Mouse (Mus musculus) left cerebral cortex, postnatal 25 days (tissue): ENCODE results near the gene Lamp2. TPM values are rescaled to one million over a fixed set of nuclear protein-coding genes. Genes with fewer than 3 reads are reported as not detected.
A peak's percentile ranks its signal among the peaks of the same experiment; 100 is the strongest.
"Not testable (repeated sequence)": the region's sequence is repeated elsewhere in the genome, so short reads cannot be mapped to it uniquely, and the experiment has no call there.

Experiments
- DNase-seq, 2 experiments: peaks; one replicate each; pipeline ENCODE4 v3.0.0; 2022; ENCODE audit warnings: low spot score in 2 of 2, mixed read lengths in 1 of 2
- intact Hi-C: fragments of 180-260 bp; cut with DNase I; formaldehyde crosslinking; loops from one replicate; pipeline ENCODE4 v1.15.1; 2025
- total RNA-seq, 2 experiments: library from RNA; stranded (reverse); gene quantifications; 2 replicates each; pipeline ENCODE4 v1.2.3; 2021

Lamp2 gene
- total RNA-seq = 10 to 100 TPM; 70.0 to 76.6 TPM

DNA sequence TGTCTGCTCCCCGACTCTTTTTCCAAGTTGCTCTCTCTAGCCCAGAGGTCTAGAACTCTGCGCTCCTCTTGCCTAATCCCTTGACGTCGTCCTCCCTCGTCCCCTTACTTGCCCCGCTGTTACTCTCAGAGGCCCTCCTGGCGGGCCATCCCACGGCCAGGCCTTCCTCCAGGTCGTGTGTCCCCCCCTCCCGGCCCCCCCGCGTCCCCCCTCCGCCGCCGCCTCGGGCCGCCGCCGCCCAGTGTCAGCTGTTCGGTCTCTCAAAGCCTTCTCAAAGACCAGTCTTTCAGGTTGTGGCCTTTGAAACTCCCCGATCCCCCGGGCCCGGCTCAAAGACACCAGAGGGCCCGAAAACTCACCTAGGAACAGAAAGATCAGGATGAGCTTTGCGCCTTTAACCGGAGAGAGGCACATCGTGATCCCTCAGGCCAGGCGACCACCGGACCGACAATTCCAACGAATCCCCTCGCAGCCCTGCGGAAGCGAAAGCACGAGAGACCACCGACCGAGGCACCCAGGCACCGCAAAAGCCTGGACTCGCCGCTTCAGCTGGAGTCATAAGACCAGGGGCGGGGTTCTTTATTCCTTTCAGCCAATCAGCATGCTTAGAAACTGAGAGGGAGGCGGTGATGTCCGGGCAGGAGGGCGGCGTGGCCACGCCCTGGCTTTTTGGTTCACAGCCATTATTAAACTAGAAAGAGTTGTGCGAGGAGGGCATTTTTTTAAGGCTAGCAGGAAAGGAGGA is at the start of gene Lamp2:
Lamp2 (minus strand) TSS at position 565 of the 745 bp plus-strand sequence.
- intact Hi-C loops = loop anchor here (1.0 kb wide), 1 partner anchor 17 kb away; no protein-coding TSS in a partner anchor

GRCm38 (mm10) chrX:38504846-38505245 is 48.6 kb upstream of the Lamp2 start:
- no peak for DNase-seq
- intact Hi-C loops = no loop called here

More for the DNA sequence above, at the start of gene Lamp2:
- peak; percentile 74 to 89 for DNase-seq

DNA sequence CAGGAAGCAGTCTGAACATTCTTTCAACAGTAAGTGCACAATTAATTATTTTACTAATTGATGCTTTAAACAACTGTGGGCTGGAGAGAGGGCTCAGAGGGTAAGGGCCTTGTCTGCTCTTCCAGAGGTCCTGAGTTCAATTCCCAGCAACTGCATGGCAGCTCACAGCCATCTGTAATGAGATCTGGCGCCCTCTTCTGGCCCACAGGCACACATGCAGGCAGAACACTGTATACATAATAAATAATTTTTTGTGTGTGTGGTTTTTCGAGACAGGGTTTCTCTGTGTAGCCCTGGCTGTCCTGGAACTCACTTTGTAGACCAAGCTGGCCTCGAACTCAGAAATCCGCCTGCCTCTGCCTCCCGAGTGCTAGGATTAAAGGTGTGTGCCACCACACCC is 45.9 kb upstream of the Lamp2 start:
- DNase-seq, intact Hi-C loops: not testable (repeated sequence)

GRCm38 (mm10) chrX:38485464-38485863 is 29.2 kb upstream of the Lamp2 start:
- DNase-seq, intact Hi-C loops: not testable (repeated sequence)

DNA sequence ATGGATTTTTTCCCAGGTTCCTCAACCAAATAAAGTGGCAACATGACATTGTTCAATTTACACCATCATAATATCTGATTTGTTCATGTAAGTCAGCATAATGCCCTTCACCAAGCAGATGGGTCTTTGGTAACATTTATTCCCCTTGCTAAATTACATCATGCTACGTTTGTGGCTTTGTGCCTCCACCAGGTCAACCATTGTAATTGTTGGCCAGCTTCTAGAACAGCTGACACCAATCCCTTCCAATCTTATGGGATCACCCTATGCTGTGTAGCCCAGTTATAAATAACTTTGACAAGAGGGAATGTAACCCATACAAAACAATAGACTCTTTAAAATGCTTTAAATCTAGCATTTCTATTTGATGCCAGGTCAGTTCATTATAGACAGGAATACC is 22.3 kb upstream of the Lamp2 start:
- no peak for DNase-seq
- intact Hi-C loops = no loop called here

DNA sequence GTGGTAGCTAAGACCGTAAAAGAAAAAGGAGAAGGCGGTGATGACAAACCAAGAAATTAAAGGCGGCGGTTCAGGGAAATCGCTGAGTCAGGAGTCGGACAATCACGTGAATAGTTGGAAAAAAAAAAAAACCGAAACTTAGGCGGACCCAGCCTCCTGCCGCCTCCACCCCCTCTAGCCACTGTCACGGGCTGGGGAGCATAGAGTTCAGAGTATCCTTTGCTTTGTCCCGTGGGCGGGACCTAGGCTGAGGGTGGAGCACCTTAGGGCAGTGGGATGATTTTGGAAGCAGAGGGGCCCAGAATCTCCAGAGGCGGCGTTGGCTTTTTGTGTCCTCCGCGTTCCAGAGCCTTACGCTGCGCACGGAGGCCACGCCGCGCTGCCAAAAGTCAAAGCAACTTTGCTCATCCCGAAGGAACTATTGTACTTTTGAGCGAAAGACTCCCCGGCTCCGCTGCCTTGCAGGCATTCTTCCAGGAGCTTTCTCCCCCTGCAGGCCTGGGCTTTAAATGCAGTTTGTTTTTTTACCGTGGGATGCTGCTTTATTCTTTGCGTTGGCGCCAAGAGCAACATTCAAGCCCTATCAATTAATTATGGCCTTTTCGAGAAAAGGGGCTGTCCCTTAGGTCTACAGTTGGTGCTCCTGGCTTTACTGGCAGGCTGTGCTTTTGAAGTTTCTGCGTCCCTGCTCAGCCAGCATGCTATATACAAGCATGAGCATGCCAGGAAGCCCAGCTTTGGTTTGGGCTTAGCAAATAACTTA is 17.5 kb upstream of the Lamp2 start:
- intact Hi-C loops = loop anchor here (1.0 kb wide), 1 partner anchor 17 kb away; the partner anchor contains the start of gene Lamp2
- DNase-seq = peak; percentile 39 to 67

- intact Hi-C loops = loop anchor here (1.0 kb wide), 1 partner anchor 17 kb away; the partner anchor contains the start of gene Lamp2
Observed at GRCm38 (mm10) chrX:38473164-38473536, 16.9 kb upstream of the Lamp2 start.

GRCm38 (mm10) chrX:38466236-38466635 is 10.0 kb upstream of the Lamp2 start:
- DNase-seq = no peak
- intact Hi-C loops = no loop called here

More at GRCm38 (mm10) chrX:38473164-38473536, 16.9 kb upstream of the Lamp2 start:
- DNase-seq = peak in 1 of 2 experiments; percentile 1

DNA sequence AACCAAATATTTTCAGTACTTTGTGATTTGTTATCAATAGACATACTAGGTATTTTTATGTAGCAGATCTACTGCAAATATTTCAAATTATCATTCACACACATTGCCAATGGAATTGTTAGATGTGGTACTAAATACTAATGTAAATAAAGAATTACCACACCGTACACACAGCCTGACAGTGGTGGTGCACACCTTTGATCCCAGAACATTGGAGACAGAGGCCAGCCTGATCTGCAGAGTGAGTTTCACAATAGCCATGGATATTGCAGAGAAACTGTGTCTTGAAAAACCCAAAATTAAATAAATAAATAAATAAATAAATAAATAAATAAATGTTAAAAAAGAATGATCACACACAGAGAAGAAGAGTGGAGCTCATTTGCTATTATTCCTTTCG is 6.9 kb upstream of the Lamp2 start:
- intact Hi-C loops = no loop called here
- no peak for DNase-seq

GRCm38 (mm10) chrX:38462101-38462500 is 5.8 kb upstream of the Lamp2 start:
- no peak for DNase-seq
- intact Hi-C loops = no loop called here

DNA sequence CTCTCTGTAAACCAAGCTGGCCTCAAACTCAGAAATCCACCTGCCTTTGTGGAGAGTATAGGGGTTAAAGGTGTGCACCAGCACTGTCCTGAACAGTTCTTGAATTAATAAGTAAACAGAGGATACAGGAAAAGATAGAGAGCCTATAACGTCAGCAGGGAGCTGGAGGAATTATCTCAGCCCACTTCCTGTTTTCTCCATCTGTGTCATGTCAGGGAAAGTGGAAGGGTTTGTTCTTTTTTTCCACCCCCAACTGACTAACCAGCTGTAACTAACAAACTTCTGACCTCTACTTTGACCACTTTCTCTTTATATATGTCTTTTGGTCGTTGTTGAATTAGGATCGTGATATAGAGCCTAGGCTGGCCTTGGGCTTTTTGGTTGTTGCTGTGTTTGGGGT is 4.6 kb upstream of the Lamp2 start:
- no peak for DNase-seq
- intact Hi-C loops = no loop called here

GRCm38 (mm10) chrX:38459076-38459475 is 2.8 kb upstream of the Lamp2 start:
- DNase-seq = no peak
- intact Hi-C loops = no loop called here

DNA sequence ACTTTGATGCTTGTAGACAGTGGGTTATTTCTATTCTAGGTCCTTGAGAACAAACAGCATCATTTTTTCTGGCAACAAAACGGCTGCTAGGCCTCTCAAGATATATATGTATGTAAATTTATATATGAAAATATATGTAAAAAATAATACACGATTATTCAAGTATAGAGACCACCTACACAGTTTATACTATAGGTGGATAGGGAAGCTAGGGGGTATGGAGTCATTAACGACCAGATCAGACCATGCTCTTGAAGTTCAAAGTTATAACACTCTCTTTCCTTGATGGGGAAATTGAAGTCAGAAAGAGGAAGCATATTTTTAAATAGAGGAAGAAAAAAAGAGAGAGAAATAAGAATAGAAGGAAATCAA is 367 bp upstream of the Lamp2 start:
- intact Hi-C loops = loop anchor here (1.0 kb wide), 1 partner anchor 17 kb away; no protein-coding TSS in a partner anchor
- no peak for DNase-seq

DNA sequence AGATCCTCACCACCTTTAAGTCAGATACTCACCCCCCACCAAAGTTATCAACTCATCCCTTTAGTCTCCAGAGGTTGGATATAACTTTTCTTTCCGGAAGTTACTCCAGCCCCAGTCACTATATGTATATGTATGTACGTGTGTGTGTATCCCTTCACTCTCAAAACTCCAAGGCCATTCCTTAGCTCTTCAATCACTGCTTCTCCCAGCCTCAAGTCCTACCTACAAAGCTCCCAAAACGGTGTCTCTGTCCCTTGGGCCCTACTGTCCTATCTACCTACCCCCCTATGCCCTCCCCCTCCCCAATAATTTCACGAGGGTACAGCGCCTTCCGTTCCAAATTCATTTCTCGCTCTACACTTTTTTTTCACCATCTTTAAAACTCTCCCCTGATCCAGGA is 780 bp downstream of the Lamp2 start:
- no peak for DNase-seq
- intact Hi-C loops = no loop called here

DNA sequence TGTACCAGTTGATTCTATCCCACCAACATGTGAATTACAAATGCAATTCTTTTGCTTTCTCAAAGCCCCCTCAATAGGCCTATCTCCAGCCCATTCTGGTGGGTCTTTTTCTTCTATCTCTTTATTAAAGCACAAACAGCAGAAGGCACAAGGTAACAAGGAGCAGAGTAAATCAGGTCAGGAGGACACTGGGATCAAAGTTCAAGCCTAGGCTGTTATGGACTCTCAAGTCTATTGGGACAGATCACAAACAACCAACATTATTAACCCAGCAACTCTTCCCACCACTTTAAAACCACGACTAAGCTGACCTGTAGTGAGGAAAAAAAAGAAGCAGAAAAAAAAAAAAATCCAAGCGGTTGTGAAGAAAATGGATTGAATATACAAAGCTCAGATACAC is 1.4 kb downstream of the Lamp2 start:
- intact Hi-C loops = no loop called here
- no peak for DNase-seq

- no peak for DNase-seq
- intact Hi-C loops = no loop called here
Observed at GRCm38 (mm10) chrX:38453924-38454323, 2.3 kb downstream of the Lamp2 start.

- intact Hi-C loops = no loop called here
- no peak for DNase-seq
Observed at GRCm38 (mm10) chrX:38450476-38450875, 5.8 kb downstream of the Lamp2 start.

GRCm38 (mm10) chrX:38445705-38446104 is 10.5 kb downstream of the Lamp2 start:
- DNase-seq = no peak
- intact Hi-C loops = no loop called here

- intact Hi-C loops = no loop called here
- no peak for DNase-seq
Observed at GRCm38 (mm10) chrX:38442425-38442824, 13.8 kb downstream of the Lamp2 start.

DNA sequence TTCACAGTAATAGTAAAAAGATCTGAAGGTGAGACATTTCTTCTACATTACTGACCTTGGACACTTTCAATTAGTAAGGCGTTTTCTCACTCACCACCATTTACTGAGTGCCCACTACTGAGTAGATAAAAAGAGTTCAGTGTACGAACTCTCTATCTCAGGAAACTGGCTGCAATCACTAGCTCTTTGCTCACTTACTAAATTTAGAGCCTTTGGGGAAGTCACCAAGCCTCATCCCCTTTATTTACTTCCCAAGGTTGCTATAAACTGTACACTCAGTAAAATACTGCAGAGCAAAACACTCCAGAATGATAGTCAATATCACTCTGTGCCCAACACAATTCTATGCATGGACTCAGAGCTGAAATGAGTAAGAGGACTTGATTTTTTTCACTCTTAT is 16.6 kb downstream of the Lamp2 start:
- intact Hi-C loops = loop anchor here (5.0 kb wide), 3 partner anchors 187 to 352 kb away; partner anchors contain the start of genes Rhox11, Tmem255a and Zbtb33
- DNase-seq = no peak
